Mouse (Mus musculus): Measurements from ENCODE around the gene Ss18l1. TPM values are rescaled to one million over a fixed set of nuclear protein-coding genes. Genes with fewer than 3 reads are reported as not detected.

Ss18l1 gene
- total RNA-seq, 2 experiments from 2014 or later = 2.9 to 3.3 TPM

DNA sequence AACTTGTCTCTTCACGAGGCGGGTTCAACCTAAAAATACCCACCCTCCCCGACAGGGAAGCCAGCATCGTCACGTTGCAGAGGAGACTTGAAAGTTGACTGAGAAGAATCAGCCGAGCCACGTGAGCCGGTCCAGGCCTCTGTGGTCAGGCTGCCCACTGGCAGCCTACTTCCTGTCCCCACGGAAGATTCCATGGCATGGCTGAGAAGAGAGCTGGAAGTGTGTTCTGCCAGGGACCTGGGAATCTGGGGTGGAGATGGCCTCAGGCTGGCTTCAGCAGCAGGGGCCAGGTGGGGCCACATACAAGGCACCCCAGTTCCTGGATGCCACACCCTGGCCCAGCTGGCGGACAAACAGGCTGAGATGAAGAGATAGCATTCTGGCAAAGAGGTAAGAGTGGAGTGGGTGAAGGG is 73.8 kb downstream of the Ss18l1 start:
- intact Hi-C loops (cut with DNase I) = no loop called here
- DNase-seq = peak; percentile 20 to 21

GRCm38 (mm10) chr2:180116741-180117484 is 74.6 kb downstream of the Ss18l1 start:
- intact Hi-C loops (cut with DNase I) = no loop called here
- DNase-seq = no peak

- intact Hi-C loops (cut with DNase I) = no loop called here
- DNase-seq = peak; percentile 22 to 23
Observed at GRCm38 (mm10) chr2:180117485-180118194, 75.3 kb downstream of the Ss18l1 start.

GRCm38 (mm10) chr2:180118661-180119438 is 76.5 kb downstream of the Ss18l1 start, which contains the start of gene Osbpl2:
Gene Osbpl2, plus strand, starts transcription at chr2:180119306.
- peak; percentile 99 to 100 for DNase-seq
- intact Hi-C loops (cut with DNase I) = no loop called here

Other genes starting within 250 kb of the Ss18l1 start
- gene Taf4, start 65.9 kb upstream of the Ss18l1 start, total RNA-seq (2021) = 10 to 100 TPM; 15.8 to 19.0 TPM
- 10 to 100 TPM; 57.3 to 61.8 TPM for gene Lsm14b, start 17.5 kb upstream of the Ss18l1 start, total RNA-seq (2021)
- 100 to 1,000 TPM; 167 to 177 TPM for gene Psma7, start 76 bp upstream of the Ss18l1 start, total RNA-seq (2021)
- gene Mtg2, start 28.1 kb downstream of the Ss18l1 start, total RNA-seq (2021) = 10 to 100 TPM; 18.7 to 19.7 TPM
- not detected for gene Hrh3, start 62.0 kb downstream of the Ss18l1 start, total RNA-seq (2021)
- gene Osbpl2, start 76.8 kb downstream of the Ss18l1 start, total RNA-seq (2021) = 10 to 100 TPM; 33.4 to 35.7 TPM
- gene Adrm1, start 129.0 kb downstream of the Ss18l1 start, total RNA-seq (2021) = 10 to 100 TPM; 87.1 to 95.9 TPM
- 10 to 100 TPM; 43.1 to 63.7 TPM for gene Lama5, start 183.3 kb downstream of the Ss18l1 start, total RNA-seq (2021)
- gene Rps21, start 214.9 kb downstream of the Ss18l1 start, total RNA-seq (2021) = 100 to 1,000 TPM; 460 to 507 TPM
- 10 to 100 TPM; 14.3 to 14.6 TPM for gene Cables2, start 231.0 kb downstream of the Ss18l1 start, total RNA-seq (2021)
- gene Rbbp8nl, start 247.4 kb downstream of the Ss18l1 start, total RNA-seq (2021) = not detected